Mouse (Mus musculus) heart, postnatal 0 days (tissue): ENCODE results near the gene Cntn2.

ENCODE experiments used
- CTCF ChIP-seq: IDR thresholded peaks from 2 replicates; pipeline ENCODE4 v1.5.1; 2016; ENCODE audit warnings: antibody characterized with exemption, control low read depth, low read depth
- EP300 ChIP-seq: IDR thresholded peaks from 2 replicates; pipeline ENCODE4 v1.6.1; 2016; ENCODE audit warnings: antibody characterized with exemption, low read depth

GRCm38 (mm10) chr1:132591399-132591930, 48.4 kb upstream of the Cntn2 start:
- TF ChIP-seq CTCF (no peak), EP300 (no peak)
